Mouse (Mus musculus): ENCODE results near the gene Nin.

DNA sequence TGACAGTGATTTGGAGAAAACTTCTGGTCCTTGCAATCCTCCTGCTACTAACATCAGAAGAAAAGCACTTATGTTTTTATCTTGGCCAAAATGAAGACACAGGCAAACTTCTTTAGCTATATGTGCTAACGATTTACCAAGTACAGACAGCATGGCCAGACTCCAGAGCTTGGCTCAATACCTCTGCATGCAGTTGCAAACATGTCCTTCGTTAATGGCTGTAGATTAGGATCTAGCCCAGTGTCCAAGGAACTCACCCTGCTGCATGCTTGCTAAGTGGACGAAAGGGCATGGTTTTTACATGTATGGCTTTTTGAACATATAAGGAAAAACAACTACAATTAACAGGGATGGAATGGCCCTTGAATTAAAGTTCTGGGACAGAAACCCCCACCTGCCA lies 28.2 kb downstream of the Nin start:
- TF ChIP-seq CTCF (IDR thresholded peaks at IDR 0.05; ENCODE audit: low read depth) (no peak), EP300 (IDR thresholded peaks at IDR 0.05; ENCODE audit: low read depth) (no peak)
